Mouse (Mus musculus) limb, embryonic 14.5 days (tissue): ENCODE data around the gene Dpf1. TPM values are rescaled to one million over a fixed set of nuclear protein-coding genes. Genes with fewer than 3 reads are reported as not detected.

ENCODE experiments used
- ATAC-seq: fragments of 200-750 bp; cut with Nextera tagmentation; 2 replicates; pipeline ENCODE4 v1.8.0; 2017; ENCODE audit warnings: low read depth, moderate number of reproducible peaks, moderate TSS enrichment; ENCODE audit not compliant: low FRiP score
- DNase-seq: peaks from one replicate; pipeline ENCODE4 v3.0.0-alpha.2; 2015; ENCODE audit warnings: low spot score
- H3K27ac ChIP-seq: fragments of 300-500 bp; sonication (generic); replicated peaks from 2 replicates; pipeline ENCODE4 v1.5.1; 2014; ENCODE audit warnings: low read depth, mild to moderate bottlenecking, low read length, moderate library complexity, mixed read lengths
- H3K27me3 ChIP-seq: fragments of 300-500 bp; sonication (generic); 2 replicates; pipeline ENCODE4 v1.6.1; 2014; ENCODE audit warnings: low read length, mixed read lengths; ENCODE audit not compliant: control insufficient read depth, insufficient read depth
- H3K36me3 ChIP-seq: fragments of 300-500 bp; sonication (generic); 2 replicates; pipeline ENCODE4 v1.6.1; 2014; ENCODE audit warnings: mild to moderate bottlenecking, low read length, moderate library complexity, mixed read lengths; ENCODE audit not compliant: control insufficient read depth, insufficient read depth
- H3K4me1 ChIP-seq: fragments of 300-500 bp; sonication (generic); 2 replicates; pipeline ENCODE4 v1.6.1; 2014; ENCODE audit warnings: antibody characterized with exemption, low read length, mixed read lengths; ENCODE audit not compliant: control insufficient read depth, insufficient read depth
- H3K4me2 ChIP-seq: fragments of 300-500 bp; sonication (generic); replicated peaks from 2 replicates; pipeline ENCODE4 v1.6.1; 2014; ENCODE audit warnings: low read depth, mild to moderate bottlenecking, low read length, moderate library complexity; ENCODE audit not compliant: severe bottlenecking
- H3K4me3 ChIP-seq: fragments of 300-500 bp; sonication (generic); replicated peaks from 2 replicates; pipeline ENCODE4 v1.5.1; 2014; ENCODE audit warnings: low read length
- H3K9ac ChIP-seq: fragments of 300-500 bp; sonication (generic); 2 replicates; pipeline ENCODE4 v1.6.1; 2014; ENCODE audit warnings: mild to moderate bottlenecking, low read depth, low read length, moderate library complexity; ENCODE audit not compliant: severe bottlenecking
- H3K9me3 ChIP-seq: fragments of 300-500 bp; sonication (generic); 2 replicates; pipeline ENCODE4 v1.6.1; 2016; ENCODE audit warnings: low read length; ENCODE audit not compliant: control insufficient read depth
- POLR2A ChIP-seq: fragments of 200-500 bp; IDR thresholded peaks from 2 replicates; pipeline ENCODE4 v1.8.0; 2012; ENCODE audit warnings: inconsistent platforms, mild to moderate bottlenecking, moderate library complexity, borderline replicate concordance; ENCODE audit not compliant: insufficient read depth, insufficient read length; ENCODE audit errors: extremely low read depth
- WGBS: fragments of 180-500 bp; shearing (Covaris S2); extraction: QIAGEN DNeasy Blood & Tissue Kit; methylation state at CpG from one replicate; pipeline ENCODE4 v1.1.7; 2014; 5-methylcytosine and 5-hydroxymethylcytosine counted together
- polyA plus RNA-seq, 2 experiments: library from polyadenylated mRNA; depleted of rRNA in 1 of 2; stranded (reverse) in 1 of 2; unstranded in 1 of 2; fragments of >200 nt; fragmentation: Nextera tagmentation in 1 of 2; extraction: Ambion mirVana in 1 of 2; gene quantifications; 2 replicates each; pipeline versions ENCODE4 v1.2.1 to v1.2.3; 2012 to 2014

Dpf1 gene
- polyA plus RNA-seq (2012; rRNA removed) (10.6 and 10.7 TPM in 2 replicates), polyA plus RNA-seq (2014; fragmentation: Nextera tagmentation; extraction: Ambion mirVana) (13.2 and 13.7 TPM in 2 replicates)

DNA sequence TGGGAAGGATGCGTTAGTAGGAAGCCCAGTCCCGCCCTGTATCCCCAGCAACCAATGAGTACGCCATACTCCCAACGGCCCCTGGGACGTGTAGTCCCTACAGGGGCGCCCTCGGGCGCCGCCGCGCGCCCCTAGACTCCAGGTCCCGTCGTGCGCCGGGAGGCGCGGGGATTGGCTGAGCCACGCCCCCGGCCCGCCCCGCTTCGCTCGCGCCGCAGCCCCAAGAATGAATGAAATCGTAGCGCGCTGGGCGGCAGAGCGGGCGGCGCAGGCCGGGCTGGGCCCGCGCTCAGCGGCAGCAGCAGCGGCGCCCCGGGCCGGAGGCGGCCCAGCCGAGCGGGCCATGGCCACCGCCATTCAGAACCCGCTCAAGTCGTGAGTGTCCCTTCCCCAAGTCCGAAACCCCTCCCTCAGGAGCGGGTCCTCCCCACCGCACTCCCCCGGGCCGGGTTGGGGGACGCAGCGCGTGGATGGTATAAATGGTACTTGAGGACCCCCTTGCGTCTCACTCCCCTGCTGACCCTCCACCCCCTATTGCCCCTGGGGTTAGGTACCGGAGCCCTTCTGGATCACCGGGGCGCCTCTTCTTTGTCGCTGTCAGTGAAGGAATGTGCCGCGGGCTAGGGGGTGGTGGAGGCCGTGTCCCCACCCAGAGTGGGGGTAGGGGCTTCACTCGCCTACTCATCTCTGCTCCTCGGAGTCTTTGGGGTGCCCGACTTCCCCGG is at the start of gene Dpf1:
TSS of gene Dpf1 (plus strand) at position 214 of the 725 bp plus-strand sequence.
- peak; percentile 86 for DNase-seq
- TF ChIP-seq POLR2A: no peak
- peak; percentile 74 for ATAC-seq
- Histone ChIP-seq H3K27me3 (peaks cover 7% of the 10 kb centered on the region; the same call in 1 of the 2 replicates), H3K4me2 (peak within 1 kb of the TSS; percentile 100), H3K9ac (peak within 1 kb of the TSS; percentile 52), H3K36me3 (no peaks in the 10 kb centered on the region), H3K9me3 (no peaks in the 10 kb centered on the region), H3K4me1 (peaks cover 33% of the 10 kb centered on the region), H3K4me3 (peak within 1 kb of the TSS; percentile 53), H3K27ac (no peak within 1 kb of the TSS)
- WGBS: under 1% methylated on average over 58 of the region's 67 CpGs

DNA sequence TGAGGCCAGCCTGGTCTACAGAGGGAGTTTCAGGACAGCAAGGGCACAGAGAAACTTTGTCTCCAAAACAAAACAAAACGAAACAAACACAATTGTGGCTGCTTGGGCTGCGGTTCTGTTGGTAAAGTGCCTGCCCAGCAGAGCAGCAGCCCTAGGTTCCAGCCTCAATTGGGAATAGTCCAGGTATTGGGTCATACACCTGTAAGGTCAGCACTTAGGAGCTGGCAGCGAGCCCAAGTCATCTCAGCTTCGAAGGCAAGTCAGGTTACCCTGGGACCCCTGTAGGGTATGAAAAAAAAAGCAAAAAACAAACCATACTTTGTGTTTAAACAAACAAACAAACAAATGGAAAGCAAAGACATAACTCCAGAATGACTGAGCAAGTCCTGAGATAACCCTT is 47.9 kb upstream of the Dpf1 start:
- Histone ChIP-seq H3K9me3 (no peaks in the 10 kb centered on the region), H3K9ac (no peak overlapping the region), H3K27ac (no peak overlapping the region), H3K4me2 (no peak overlapping the region), H3K4me3 (no peak overlapping the region), H3K27me3 (no peaks in the 10 kb centered on the region), H3K4me1 (no peaks in the 10 kb centered on the region; the same call in 1 of the 2 replicates), H3K36me3 (peaks cover 5% of the 10 kb centered on the region)
- DNase-seq: no peak
- no peak for TF ChIP-seq POLR2A
- 83% methylated on average over 4 of the region's 4 CpGs for WGBS
- ATAC-seq: no peak

DNA sequence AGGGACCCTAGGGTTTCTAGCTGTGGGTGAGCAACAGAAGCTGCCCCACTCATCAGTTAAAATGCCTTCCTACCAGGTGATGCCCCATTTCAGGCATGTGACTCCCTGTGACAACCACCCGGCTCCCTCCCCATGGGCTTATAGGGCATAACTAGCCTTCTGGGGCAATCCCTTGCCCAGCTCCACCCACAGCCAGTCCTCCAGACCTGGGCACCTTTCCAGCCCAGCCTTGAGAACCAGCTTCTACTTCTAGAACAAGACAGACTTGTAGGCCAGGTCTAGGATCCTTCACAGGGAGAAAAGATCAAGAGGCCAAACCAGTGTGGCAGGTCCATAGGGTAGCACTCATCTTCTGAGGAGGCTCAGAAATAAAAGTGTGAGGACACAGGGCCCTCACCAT is 46.4 kb upstream of the Dpf1 start:
- DNase-seq: no peak
- WGBS: 86% methylated on average over 1 of the region's 1 CpGs
- no peak overlapping the region for H3K9ac ChIP-seq
- H3K9me3 ChIP-seq: no peaks in the 10 kb centered on the region
- no peak overlapping the region for H3K27ac ChIP-seq
- no peaks in the 10 kb centered on the region for H3K27me3 ChIP-seq
- no peak for ATAC-seq
- H3K36me3 ChIP-seq: peaks cover 5% of the 10 kb centered on the region
- H3K4me2 ChIP-seq: no peak overlapping the region
- no peak overlapping the region for H3K4me3 ChIP-seq
- no peak for TF ChIP-seq POLR2A
- no peaks in the 10 kb centered on the region; the same call in 1 of the 2 replicates for H3K4me1 ChIP-seq

DNA sequence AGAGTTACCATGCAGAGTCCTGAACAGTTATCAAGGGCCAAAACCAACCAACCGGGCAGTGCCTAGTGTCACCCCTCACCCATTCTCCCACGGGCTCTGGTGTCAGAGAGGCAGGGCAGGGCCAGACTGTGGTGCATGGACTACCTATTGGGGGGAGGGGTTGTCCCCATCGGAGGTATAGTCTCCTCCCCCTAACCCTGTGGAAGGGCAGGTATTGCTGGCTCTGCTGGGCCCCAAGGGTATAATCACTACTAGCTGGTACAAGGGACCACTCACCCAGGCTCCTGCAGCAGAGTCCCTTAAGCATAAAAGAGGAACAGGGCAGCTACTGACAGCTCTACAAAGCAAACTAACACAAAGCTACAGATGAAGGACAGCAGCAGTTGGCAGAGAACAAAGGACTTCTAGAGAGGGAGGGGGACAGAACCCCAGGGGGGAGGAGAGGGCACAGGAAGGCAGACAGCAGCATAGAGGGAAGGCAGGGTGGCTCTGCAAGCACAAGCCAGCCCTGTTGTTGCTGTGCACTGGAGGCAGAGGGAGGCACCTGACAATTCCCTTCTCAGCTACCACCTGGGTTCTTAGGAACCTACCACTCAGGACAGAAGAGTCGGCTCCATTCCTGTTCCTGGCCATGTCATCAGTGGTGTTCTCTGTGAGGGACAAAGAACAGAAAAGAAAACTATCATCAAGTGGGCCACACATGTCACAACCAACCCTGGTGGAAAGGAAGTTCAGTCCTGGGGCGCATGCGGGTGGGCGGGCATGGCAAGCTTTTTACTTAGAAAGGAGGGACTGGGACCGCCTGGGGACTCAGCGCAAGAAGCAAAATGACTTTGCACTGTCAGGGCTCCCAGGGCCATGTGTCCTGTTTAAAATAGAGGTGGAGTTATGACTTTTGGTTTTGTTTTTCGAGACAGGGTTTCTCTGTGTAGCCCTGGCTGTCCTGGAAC is 43.7 kb upstream of the Dpf1 start:
- H3K4me3 ChIP-seq: no peak overlapping the region
- 0 out of 2 replicates have a peak, but pooled peaks have one; percentile 31 for ATAC-seq
- H3K27ac ChIP-seq: no peak overlapping the region
- H3K27me3 ChIP-seq: no peaks in the 10 kb centered on the region
- H3K4me2 ChIP-seq: no peak overlapping the region
- 72% methylated on average over 10 of the region's 10 CpGs for WGBS
- H3K4me1 ChIP-seq: no peaks in the 10 kb centered on the region
- TF ChIP-seq POLR2A: no peak
- no peaks in the 10 kb centered on the region for H3K9me3 ChIP-seq
- no peak overlapping the region for H3K9ac ChIP-seq
- no peak for DNase-seq
- peaks cover 5% of the 10 kb centered on the region for H3K36me3 ChIP-seq

DNA sequence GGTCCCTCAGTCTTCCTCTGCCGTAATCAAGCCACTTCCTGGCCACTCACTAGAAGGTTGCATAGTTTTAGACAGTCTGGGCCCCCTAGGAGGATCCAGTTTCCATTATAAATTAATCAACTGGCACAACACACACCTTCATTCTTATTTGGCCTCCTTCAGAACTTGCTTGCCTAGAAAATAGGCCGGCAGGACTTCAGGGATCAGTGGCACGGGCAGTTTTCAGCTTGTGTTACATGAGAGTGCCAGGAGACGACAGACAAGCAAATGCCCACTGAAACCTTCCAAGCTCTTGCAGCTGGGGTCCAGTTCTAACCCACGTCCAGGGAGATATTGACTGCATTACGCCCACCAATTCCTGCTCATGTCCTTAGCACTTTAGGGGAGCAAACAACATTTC is 41.6 kb upstream of the Dpf1 start:
- no peak overlapping the region for H3K4me2 ChIP-seq
- 58% methylated on average over 6 of the region's 6 CpGs for WGBS
- peaks cover 5% of the 10 kb centered on the region; the same call in 1 of the 2 replicates for H3K4me1 ChIP-seq
- H3K4me3 ChIP-seq: no peak overlapping the region
- DNase-seq (no peak), ATAC-seq (no peak)
- TF ChIP-seq POLR2A: no peak
- no peaks in the 10 kb centered on the region for H3K9me3 ChIP-seq
- no peaks in the 10 kb centered on the region; the same call in 1 of the 2 replicates for H3K36me3 ChIP-seq
- no peaks in the 10 kb centered on the region for H3K27me3 ChIP-seq
- no peak overlapping the region for H3K27ac ChIP-seq
- no peak overlapping the region for H3K9ac ChIP-seq
